Mouse (Mus musculus) bone marrow, adult 2 months (tissue): ENCODE results near the gene Magi2.

Source experiments
- CTCF ChIP-seq: fragments of 200-500 bp; IDR thresholded peaks from 2 replicates; pipeline ENCODE4 v1.5.1; 2011; ENCODE audit warnings: low read length, control low read depth; ENCODE audit not compliant: control insufficient read depth, insufficient read depth
- POLR2A ChIP-seq: fragments of 200-500 bp; IDR thresholded peaks from 2 replicates; pipeline ENCODE4 v1.6.1; 2011; ENCODE audit warnings: low read depth, mild to moderate bottlenecking, control low read depth, low read length, borderline replicate concordance; ENCODE audit not compliant: control insufficient read depth

- TF ChIP-seq CTCF (no peak), POLR2A (no peak)
Measured at GRCm38 (mm10) chr5:20625117-20625516, 1398.3 kb downstream of the Magi2 start.
